In genomic region chr3:131171292-131171960, GRCm38 (mm10) we compare ENCODE assay signal across 14 mouse cellular contexts.
DNase-seq lines count a peak whose midpoint lies in the region; ATAC-seq lines count a peak whose summit lies in the region.
"Had no signal": no experiment of that assay in that cellular context is flagged by ENCODE, and none has a peak within 500 bp of the region (broad histone marks: within the 10 kb centered on the region; RNA-seq: fewer than 3 reads in every experiment).

No protein-coding gene starts in this region.

- no peaks in the 10 kb centered on the region for H3K36me3 ChIP-seq in forebrain, embryonic 14.5 days (ENCODE audit: control insufficient read depth, insufficient read depth, low read length)
- no peaks in the 10 kb centered on the region for H3K36me3 ChIP-seq in forebrain, embryonic 16.5 days (ENCODE audit: control insufficient read depth, insufficient read depth)
- no peaks in the 10 kb centered on the region for H3K36me3 ChIP-seq in limb, embryonic 11.5 days (ENCODE audit: control insufficient read depth, insufficient read depth, low read length)
- peaks cover 8% of the 10 kb centered on the region for H3K36me3 ChIP-seq in limb, embryonic 10.5 days
- no peaks in the 10 kb centered on the region for H3K36me3 ChIP-seq in midbrain, embryonic 11.5 days (ENCODE audit: control insufficient read depth, insufficient read depth, low read length)
- H3K36me3 ChIP-seq: hindbrain, embryonic 15.5 days had no signal

- H3K27ac ChIP-seq in forebrain, embryonic 14.5 days (ENCODE audit: low read depth, low read length) = no peak overlapping the region
- H3K27ac ChIP-seq in forebrain, embryonic 16.5 days (ENCODE audit: low read length) = no peak overlapping the region
- H3K27ac ChIP-seq in limb, embryonic 11.5 days (replicated peaks; ENCODE audit: low read depth, low read length) = 0 out of 2 replicates have a peak overlapping the region, but pooled peaks have one; percentile 36
- H3K27ac ChIP-seq in limb, embryonic 10.5 days = no peak overlapping the region; the same call in 1 of the 2 replicates
- H3K27ac ChIP-seq in midbrain, embryonic 11.5 days (ENCODE audit: low read depth, low read length) = no peak overlapping the region
- H3K27ac ChIP-seq: hindbrain, embryonic 15.5 days; layer of hippocampus, adult 2 months had no signal

- H3K4me3 ChIP-seq in forebrain, embryonic 14.5 days (ENCODE audit: low read depth, low read length) = no peak overlapping the region
- no peak overlapping the region for H3K4me3 ChIP-seq in forebrain, embryonic 16.5 days (replicated peaks; ENCODE audit: low read length)
- H3K4me3 ChIP-seq in limb, embryonic 11.5 days (ENCODE audit: low read depth, low read length) = no peak overlapping the region
- no peak overlapping the region for H3K4me3 ChIP-seq in limb, embryonic 10.5 days
- no peak overlapping the region for H3K4me3 ChIP-seq in midbrain, embryonic 11.5 days (ENCODE audit: low read depth, low read length)
- H3K4me3 ChIP-seq: erythroblast, embryonic 14.5 days; hindbrain, embryonic 15.5 days; layer of hippocampus, adult 2 months had no signal

- H3K9me3 ChIP-seq in forebrain, embryonic 14.5 days (replicated peaks; ENCODE audit: control insufficient read depth, low read length) = no peaks in the 10 kb centered on the region
- no peaks in the 10 kb centered on the region for H3K9me3 ChIP-seq in forebrain, embryonic 16.5 days (ENCODE audit: control insufficient read depth, low read length)
- H3K9me3 ChIP-seq in limb, embryonic 11.5 days (ENCODE audit: control insufficient read depth, low read length) = no peaks in the 10 kb centered on the region
- H3K9me3 ChIP-seq in limb, embryonic 10.5 days (replicated peaks) = no peaks in the 10 kb centered on the region
- no peaks in the 10 kb centered on the region for H3K9me3 ChIP-seq in midbrain, embryonic 11.5 days (ENCODE audit: control insufficient read depth, low read length)
- H3K9me3 ChIP-seq: hindbrain, embryonic 15.5 days had no signal

- H3K4me1 ChIP-seq in forebrain, embryonic 14.5 days (ENCODE audit: control insufficient read depth, insufficient read depth, low read length) = no peaks in the 10 kb centered on the region
- H3K4me1 ChIP-seq in forebrain, embryonic 16.5 days (replicated peaks; ENCODE audit: control insufficient read depth, insufficient read depth, low read length) = no peaks in the 10 kb centered on the region
- peaks cover 8% of the 10 kb centered on the region; the same call in 1 of the 2 replicates for H3K4me1 ChIP-seq in limb, embryonic 11.5 days (ENCODE audit: control insufficient read depth, insufficient read depth, low read length)
- H3K4me1 ChIP-seq in limb, embryonic 10.5 days = peaks cover 37% of the 10 kb centered on the region
- peaks cover 11% of the 10 kb centered on the region for H3K4me1 ChIP-seq in midbrain, embryonic 11.5 days (ENCODE audit: control insufficient read depth, insufficient read depth, low read length)
- H3K4me1 ChIP-seq: hindbrain, embryonic 15.5 days had no signal

- ATAC-seq in forebrain, embryonic 14.5 days = peak; percentile 40; the same call in 1 of the 2 replicates
- no peak for ATAC-seq in forebrain, embryonic 16.5 days
- ATAC-seq in limb, embryonic 11.5 days (ENCODE audit: insufficient number of reproducible peaks, low FRiP score, low TSS enrichment, low read depth) = no peak
- ATAC-seq in midbrain, embryonic 11.5 days (ENCODE audit: low FRiP score) = peak; percentile 76

- no peak for DNase-seq in forebrain, embryonic 14.5 days (ENCODE audit: low spot score)
- no peak for DNase-seq in limb, embryonic 11.5 days (ENCODE audit: low spot score)
- no peak for DNase-seq in limb, embryonic 10.5 days (ENCODE audit: low spot score)
- peak; percentile 15 for DNase-seq in ES-CJ7 (ENCODE audit: low read depth, low spot score)
- DNase-seq in midbrain, embryonic 11.5 days (ENCODE audit: low spot score, missing footprints) = no peak
- DNase-seq in right cerebral cortex, postnatal 25 days = no peak
- no peak for DNase-seq in cerebellum, postnatal 4 days (ENCODE audit: low spot score in 2 of 2)
- DNase-seq: B cell, adult 2 months; heart, adult 11 months; kidney, adult 9 months had no signal

- no peak overlapping the region for H3K4me2 ChIP-seq in forebrain, embryonic 14.5 days (ENCODE audit: low read length)
- H3K4me2 ChIP-seq in forebrain, embryonic 16.5 days (ENCODE audit: low read length) = no peak overlapping the region
- H3K4me2 ChIP-seq in limb, embryonic 11.5 days (ENCODE audit: low read depth, severe bottlenecking) = no peak overlapping the region
- H3K4me2 ChIP-seq in midbrain, embryonic 11.5 days = no peak overlapping the region
- H3K4me2 ChIP-seq: hindbrain, embryonic 15.5 days had no signal

- H3K9ac ChIP-seq in forebrain, embryonic 14.5 days (ENCODE audit: low read length) = no peak overlapping the region
- no peak overlapping the region for H3K9ac ChIP-seq in forebrain, embryonic 16.5 days (replicated peaks; ENCODE audit: low read depth, low read length)
- no peak overlapping the region for H3K9ac ChIP-seq in limb, embryonic 11.5 days (ENCODE audit: low read length)
- no peak overlapping the region for H3K9ac ChIP-seq in midbrain, embryonic 11.5 days (ENCODE audit: low read length)
- H3K9ac ChIP-seq: hindbrain, embryonic 15.5 days had no signal

- H3K27me3 ChIP-seq in forebrain, embryonic 14.5 days (replicated peaks; ENCODE audit: control insufficient read depth, insufficient read depth, low read length) = no peaks in the 10 kb centered on the region
- no peaks in the 10 kb centered on the region for H3K27me3 ChIP-seq in forebrain, embryonic 16.5 days (replicated peaks; ENCODE audit: control insufficient read depth, insufficient read depth, low read length)
- H3K27me3 ChIP-seq in limb, embryonic 11.5 days (ENCODE audit: control insufficient read depth, insufficient read depth, low read length) = no peaks in the 10 kb centered on the region
- no peaks in the 10 kb centered on the region for H3K27me3 ChIP-seq in limb, embryonic 10.5 days (ENCODE audit: low read depth, poor library complexity, severe bottlenecking)
- no peaks in the 10 kb centered on the region for H3K27me3 ChIP-seq in midbrain, embryonic 11.5 days (ENCODE audit: control insufficient read depth, insufficient read depth, low read length)
- H3K27me3 ChIP-seq: hindbrain, embryonic 15.5 days had no signal

- WGBS in forebrain, embryonic 14.5 days = 53% methylated on average over 11 of the region's 11 CpGs
- WGBS in forebrain, embryonic 16.5 days = 56% methylated on average over 10 of the region's 11 CpGs
- 42% methylated on average over 11 of the region's 11 CpGs for WGBS in limb, embryonic 11.5 days
- WGBS in limb, embryonic 10.5 days = 65% methylated on average over 11 of the region's 11 CpGs
- WGBS in midbrain, embryonic 11.5 days = 52% methylated on average over 11 of the region's 11 CpGs

Comparison
In these comparisons a context has a peak if more than half of its experiments do, and no peak if none do; other contexts are left out.
1. ATAC-seq: peak in forebrain, embryonic 14.5 days (single experiment) and midbrain, embryonic 11.5 days (single experiment); none in forebrain, embryonic 16.5 days (single experiment) and limb, embryonic 11.5 days (single experiment).